Mouse (Mus musculus) neural tube, embryonic 14.5 days (tissue): ENCODE measurements around the gene Gm42791. TPM values are rescaled to one million over a fixed set of nuclear protein-coding genes. Genes with fewer than 3 reads are reported as not detected.

ENCODE experiments used
- ATAC-seq: fragments of 200-750 bp; cut with Nextera tagmentation; 2 replicates; pipeline ENCODE4 v1.8.0; 2017; ENCODE audit warnings: low read depth, mild to moderate bottlenecking, moderate TSS enrichment, moderate library complexity
- H3K27ac ChIP-seq: fragments of 300-500 bp; sonication (generic); 2 replicates; pipeline ENCODE4 v1.5.1; 2014; ENCODE audit warnings: low read depth, mild to moderate bottlenecking, control low read depth, low read length, moderate library complexity, mixed read lengths
- H3K27me3 ChIP-seq: fragments of 300-500 bp; sonication (generic); 2 replicates; pipeline ENCODE4 v1.6.1; 2014; ENCODE audit warnings: low read length; ENCODE audit not compliant: control insufficient read depth, insufficient read depth
- H3K36me3 ChIP-seq: fragments of 300-500 bp; sonication (generic); 2 replicates; pipeline ENCODE4 v1.6.1; 2014; ENCODE audit warnings: low read length, mixed read lengths; ENCODE audit not compliant: control insufficient read depth, insufficient read depth
- H3K4me1 ChIP-seq: fragments of 300-500 bp; sonication (generic); 2 replicates; pipeline ENCODE4 v1.6.1; 2014; ENCODE audit warnings: low read length; ENCODE audit not compliant: control insufficient read depth, insufficient read depth
- H3K4me2 ChIP-seq: fragments of 300-500 bp; sonication (generic); 2 replicates; pipeline ENCODE4 v1.6.1; 2014; ENCODE audit warnings: mild to moderate bottlenecking, low read depth, low read length, control low read depth
- H3K4me3 ChIP-seq: fragments of 300-500 bp; sonication (generic); 2 replicates; pipeline ENCODE4 v1.5.1; 2014; ENCODE audit warnings: low read depth, low read length, control low read depth, mixed read lengths
- H3K9ac ChIP-seq: fragments of 300-500 bp; sonication (generic); replicated peaks from 2 replicates; pipeline ENCODE4 v1.6.1; 2014; ENCODE audit warnings: low read depth, mild to moderate bottlenecking, control low read depth, low read length, mixed read lengths
- H3K9me3 ChIP-seq: fragments of 300-500 bp; sonication (generic); 2 replicates; pipeline ENCODE4 v1.6.1; 2016; ENCODE audit warnings: low read length; ENCODE audit not compliant: control insufficient read depth
- WGBS: fragments of 180-500 bp; shearing (Covaris S2); extraction: QIAGEN DNeasy Blood & Tissue Kit; methylation state at CpG from one replicate; pipeline ENCODE4 v1.1.7; 2014; 5-methylcytosine and 5-hydroxymethylcytosine counted together
- polyA plus RNA-seq: library from polyadenylated mRNA; unstranded; fragments of >200 nt; fragmentation: Nextera tagmentation; extraction: Ambion mirVana; gene quantifications from 2 replicates; pipeline ENCODE4 v1.2.1, GENCODE M21; 2014

The Gm42791 gene
- polyA plus RNA-seq, 1 experiment from 2014 or later = not detected

GRCm38 (mm10) chr5:149005083-149005482 lies 10.1 kb upstream of the Gm42791 start:
- Histone ChIP-seq H3K9ac (no peak overlapping the region), H3K27me3 (no peaks in the 10 kb centered on the region), H3K36me3 (no peaks in the 10 kb centered on the region), H3K9me3 (no peaks in the 10 kb centered on the region), H3K4me1 (peaks cover 9% of the 10 kb centered on the region; the same call in 1 of the 2 replicates), H3K4me2 (no peak overlapping the region), H3K27ac (no peak overlapping the region), H3K4me3 (no peak overlapping the region)
- WGBS = 36% methylated on average over 9 of the region's 9 CpGs
- no peak for ATAC-seq

GRCm38 (mm10) chr5:149003137-149003536 lies 8.2 kb upstream of the Gm42791 start:
- ATAC-seq = no peak
- Histone ChIP-seq H3K27me3 (no peaks in the 10 kb centered on the region), H3K36me3 (no peaks in the 10 kb centered on the region), H3K9ac (no peak overlapping the region), H3K9me3 (no peaks in the 10 kb centered on the region), H3K27ac (no peak overlapping the region), H3K4me2 (no peak overlapping the region), H3K4me1 (peaks cover 9% of the 10 kb centered on the region; the same call in 1 of the 2 replicates), H3K4me3 (no peak overlapping the region)
- 34% methylated on average over 2 of the region's 2 CpGs for WGBS

DNA sequence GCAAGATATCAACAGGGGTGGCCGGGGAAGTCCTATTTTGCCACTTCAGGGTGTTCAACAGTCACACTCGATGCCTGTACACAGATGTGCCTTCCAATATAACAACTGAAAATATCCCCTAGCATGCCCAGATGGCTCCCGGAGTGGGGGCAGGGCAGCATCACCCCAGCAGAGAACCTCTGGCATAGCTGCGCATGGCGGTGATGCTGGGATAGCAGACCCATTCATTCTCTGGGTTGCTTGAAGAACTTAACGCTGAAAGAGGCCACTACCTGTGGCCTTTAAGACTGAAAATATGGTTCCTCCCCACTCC lies 7.8 kb upstream of the Gm42791 start:
- Histone ChIP-seq H3K4me3 (no peak overlapping the region), H3K36me3 (no peaks in the 10 kb centered on the region), H3K27me3 (no peaks in the 10 kb centered on the region), H3K9ac (no peak overlapping the region), H3K4me1 (peaks cover 9% of the 10 kb centered on the region; the same call in 1 of the 2 replicates), H3K27ac (no peak overlapping the region), H3K4me2 (no peak overlapping the region), H3K9me3 (no peaks in the 10 kb centered on the region)
- no peak for ATAC-seq
- WGBS = 79% methylated on average over 6 of the region's 6 CpGs

- Histone ChIP-seq H3K36me3 (no peaks in the 10 kb centered on the region), H3K9me3 (no peaks in the 10 kb centered on the region), H3K4me1 (peaks cover 9% of the 10 kb centered on the region; the same call in 1 of the 2 replicates), H3K9ac (no peak overlapping the region), H3K4me3 (no peak overlapping the region), H3K4me2 (no peak overlapping the region), H3K27me3 (no peaks in the 10 kb centered on the region), H3K27ac (no peak overlapping the region)
- 79% methylated on average over 20 of the region's 20 CpGs for WGBS
- ATAC-seq = no peak
Measured at GRCm38 (mm10) chr5:149002034-149002802, 7.3 kb upstream of the Gm42791 start.

GRCm38 (mm10) chr5:148999802-149000201 lies 4.9 kb upstream of the Gm42791 start:
- H3K36me3 ChIP-seq = no peaks in the 10 kb centered on the region
- WGBS = 91% methylated on average over 7 of the region's 7 CpGs
- H3K4me1 ChIP-seq = 0 out of 2 replicates have a peak, but pooled peaks cover 5% of the 10 kb centered on the region
- H3K9me3 ChIP-seq = no peaks in the 10 kb centered on the region
- H3K4me3 ChIP-seq = no peak overlapping the region
- no peak overlapping the region for H3K4me2 ChIP-seq
- H3K27me3 ChIP-seq = no peaks in the 10 kb centered on the region
- no peak overlapping the region for H3K27ac ChIP-seq
- H3K9ac ChIP-seq = no peak overlapping the region
- no peak for ATAC-seq

DNA sequence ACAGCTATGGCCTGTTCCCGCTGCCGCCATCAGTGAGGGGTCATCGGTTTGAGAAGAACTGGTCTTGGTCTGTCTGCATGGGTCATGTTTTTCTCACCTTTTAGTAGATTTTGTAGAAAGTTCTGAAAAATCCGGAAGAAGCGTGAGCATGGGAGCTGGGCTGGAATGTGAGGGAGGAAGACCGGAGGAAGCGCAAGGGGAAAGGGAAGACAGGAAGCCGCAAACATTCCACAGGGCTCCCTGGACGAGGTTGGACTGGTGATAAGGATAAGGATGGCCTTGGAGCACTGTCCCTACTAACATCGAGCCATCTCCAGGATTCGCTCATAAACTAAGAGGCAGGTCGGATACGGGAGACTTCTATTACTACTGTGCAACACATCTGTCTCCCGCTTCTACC lies 3.6 kb upstream of the Gm42791 start:
- H3K4me3 ChIP-seq = no peak overlapping the region
- no peak overlapping the region for H3K4me2 ChIP-seq
- no peaks in the 10 kb centered on the region for H3K9me3 ChIP-seq
- WGBS = 87% methylated on average over 14 of the region's 14 CpGs
- peaks cover 13% of the 10 kb centered on the region; the same call in 1 of the 2 replicates for H3K4me1 ChIP-seq
- ATAC-seq = no peak
- no peaks in the 10 kb centered on the region for H3K36me3 ChIP-seq
- no peak overlapping the region for H3K27ac ChIP-seq
- no peaks in the 10 kb centered on the region for H3K27me3 ChIP-seq
- no peak overlapping the region for H3K9ac ChIP-seq

GRCm38 (mm10) chr5:148996709-148997037 lies 1.7 kb upstream of the Gm42791 start:
- Histone ChIP-seq H3K4me2 (no peak overlapping the region), H3K9me3 (no peaks in the 10 kb centered on the region), H3K4me3 (no peak overlapping the region), H3K9ac (no peak overlapping the region), H3K4me1 (peaks cover 10% of the 10 kb centered on the region; the same call in 1 of the 2 replicates), H3K36me3 (no peaks in the 10 kb centered on the region), H3K27ac (no peak overlapping the region), H3K27me3 (no peaks in the 10 kb centered on the region)
- no peak for ATAC-seq
- 48% methylated on average over 4 of the region's 4 CpGs for WGBS

- H3K4me3 ChIP-seq = no peak overlapping the region
- WGBS = 48% methylated on average over 9 of the region's 9 CpGs
- H3K36me3 ChIP-seq = no peaks in the 10 kb centered on the region
- H3K27me3 ChIP-seq = no peaks in the 10 kb centered on the region
- H3K9me3 ChIP-seq = no peaks in the 10 kb centered on the region
- no peak overlapping the region for H3K9ac ChIP-seq
- ATAC-seq = no peak
- no peak overlapping the region for H3K27ac ChIP-seq
- no peak overlapping the region for H3K4me2 ChIP-seq
- peaks cover 10% of the 10 kb centered on the region; the same call in 1 of the 2 replicates for H3K4me1 ChIP-seq
Measured at GRCm38 (mm10) chr5:148995962-148996708, 1.2 kb upstream of the Gm42791 start.

DNA sequence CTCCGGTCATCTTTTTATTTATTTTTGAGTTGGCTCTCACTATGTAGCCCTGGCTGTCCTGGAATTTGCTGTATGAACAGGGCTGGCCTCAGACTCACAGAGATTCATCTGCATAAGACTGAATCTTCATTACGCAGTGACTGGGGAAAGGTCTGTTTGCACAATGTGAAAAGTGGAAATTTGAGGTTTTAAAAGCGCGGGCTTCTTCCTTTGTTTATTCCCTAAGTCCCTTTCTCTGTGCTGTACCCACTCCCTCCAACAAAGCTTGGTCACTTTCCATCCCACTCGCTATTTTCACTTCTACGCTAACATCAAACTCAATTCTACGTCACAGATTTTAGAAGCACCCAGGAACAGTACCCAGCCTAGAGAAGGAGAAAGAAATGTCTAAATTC lies 639 bp downstream of the Gm42791 start:
- Histone ChIP-seq H3K9ac (peak overlapping the region; percentile 63), H3K9me3 (no peaks in the 10 kb centered on the region), H3K4me3 (peak overlapping the region; percentile 45), H3K4me2 (peak overlapping the region; percentile 86), H3K36me3 (no peaks in the 10 kb centered on the region), H3K27ac (peak overlapping the region; percentile 91), H3K27me3 (no peaks in the 10 kb centered on the region), H3K4me1 (peaks cover 10% of the 10 kb centered on the region; the same call in 1 of the 2 replicates)
- ATAC-seq = no peak; the same call in 1 of the 2 replicates
- WGBS = 38% methylated on average over 7 of the region's 7 CpGs
